Mouse (Mus musculus) lung, adult 2 months (tissue): Measurements from ENCODE around the gene Cyp2c70.
"Not testable (repeated sequence)": the region's sequence is repeated elsewhere in the genome, so short reads cannot be mapped to it uniquely, and the experiment has no call there.

Experiments
- CTCF ChIP-seq: fragments of 200-500 bp; IDR thresholded peaks from 2 replicates; pipeline ENCODE4 v1.5.1; 2011; ENCODE audit warnings: mild to moderate bottlenecking, low read length, control low read depth; ENCODE audit not compliant: insufficient read depth
- POLR2A ChIP-seq: fragments of 200-500 bp; IDR thresholded peaks from 2 replicates; pipeline ENCODE4 v1.6.1; 2011; ENCODE audit warnings: low read depth, mild to moderate bottlenecking, control low read depth, low read length, borderline replicate concordance; ENCODE audit errors: extremely low read depth

GRCm38 (mm10) chr19:40119624-40120023 is 67.5 kb downstream of the Cyp2c70 start:
- not testable (repeated sequence) for TF ChIP-seq CTCF, POLR2A
